Mouse (Mus musculus) bone marrow macrophage, adult 2 months (primary cell): ENCODE measurements at regions not wholly inside any gene's neighbourhood (a gene's known extent, or its start where the extent isn't known, plus 50 kb on each side); places are given as distances from the start of the nearest gene placed in this dataset.

Source experiments
- CTCF ChIP-seq: IDR thresholded peaks from 2 replicates; pipeline ENCODE4 v1.5.1; 2012; ENCODE audit warnings: low read depth, mild to moderate bottlenecking, low read length, moderate library complexity
- POLR2A ChIP-seq: IDR thresholded peaks from 2 replicates; pipeline ENCODE4 v1.6.1; 2012; ENCODE audit warnings: mild to moderate bottlenecking, low read depth, low read length, borderline replicate concordance

DNA sequence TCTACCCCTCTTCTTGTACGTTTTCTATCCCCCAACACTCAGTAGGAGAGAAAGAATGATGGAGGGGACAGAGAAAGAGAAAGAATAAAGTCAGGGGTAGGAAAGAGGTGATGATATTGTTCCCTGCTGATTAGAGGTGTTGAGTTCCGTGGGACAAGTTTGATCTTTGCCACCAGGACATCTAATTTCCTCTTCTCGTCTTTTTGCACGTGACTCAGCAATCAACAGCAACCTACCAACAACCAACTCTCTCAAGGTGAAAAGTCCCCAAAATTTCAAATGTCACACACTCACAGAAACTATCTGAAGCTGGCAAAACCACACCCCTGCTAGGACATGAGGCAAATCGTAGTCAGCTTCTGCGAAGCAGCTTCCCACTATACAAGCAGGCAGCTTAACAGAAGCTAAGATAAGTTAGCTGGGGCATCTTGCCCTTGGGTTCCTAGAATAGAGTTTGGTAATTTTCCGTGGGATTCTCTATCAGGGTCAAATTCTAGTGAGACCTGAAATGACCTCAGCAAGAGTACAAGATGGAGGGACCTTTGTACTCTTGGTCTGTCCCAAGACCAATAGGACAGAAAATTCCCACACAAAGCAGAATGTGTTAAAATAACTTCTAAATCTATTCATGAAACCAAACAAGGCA, 553.8 kb downstream of the Gm19410 start:
- TF ChIP-seq POLR2A = no peak
- no peak for TF ChIP-seq CTCF
